Comparison of ENCODE assay signal across 10 mouse cellular contexts in the genomic region with DNA sequence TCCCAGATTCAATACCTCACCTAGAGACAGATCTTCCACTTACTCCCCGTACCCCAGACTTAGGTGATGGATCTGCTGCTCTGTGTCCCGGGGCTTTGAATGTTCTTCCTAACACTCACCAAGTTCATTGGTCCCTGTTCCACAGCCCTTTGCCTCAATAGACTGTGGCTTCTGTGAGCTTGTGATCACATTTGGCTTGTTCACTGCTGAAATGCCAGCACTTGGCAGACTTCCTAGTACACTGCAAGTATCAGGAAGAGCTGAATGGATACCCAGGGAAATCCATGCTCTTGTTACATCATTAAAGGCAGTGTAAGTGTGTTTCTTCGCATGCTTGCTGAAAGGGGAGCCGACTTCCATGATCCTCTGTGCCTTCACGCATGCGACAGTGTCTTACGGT. TPM values are rescaled to one million over a fixed set of nuclear protein-coding genes. Genes with fewer than 3 reads are reported as not detected.
DNase-seq lines count a peak whose midpoint lies in the region; ATAC-seq and TF ChIP-seq lines count a peak whose summit lies in the region.
"Had no signal": no experiment of that assay in that cellular context is flagged by ENCODE, and none has a peak within 500 bp of the region (broad histone marks: within the 10 kb centered on the region; RNA-seq: fewer than 3 reads in every experiment).

No protein-coding gene starts in this region.

- no peaks in the 10 kb centered on the region for H3K27me3 ChIP-seq in neural tube, embryonic 15.5 days (replicated peaks)
- no peaks in the 10 kb centered on the region for H3K27me3 ChIP-seq in lung, postnatal 0 days (replicated peaks; ENCODE audit: insufficient read depth, low read length)
- H3K27me3 ChIP-seq in midbrain, embryonic 15.5 days (replicated peaks) = no peaks in the 10 kb centered on the region
- H3K27me3 ChIP-seq in intestine, postnatal 0 days (replicated peaks; ENCODE audit: control insufficient read depth, insufficient read depth, low read length) = no peaks in the 10 kb centered on the region
- H3K27me3 ChIP-seq: heart, embryonic 12.5 days had no signal

- H3K9ac ChIP-seq in neural tube, embryonic 15.5 days (replicated peaks) = no peak overlapping the region
- H3K9ac ChIP-seq in lung, postnatal 0 days (replicated peaks; ENCODE audit: low read depth) = no peak overlapping the region
- no peak overlapping the region for H3K9ac ChIP-seq in midbrain, embryonic 15.5 days
- H3K9ac ChIP-seq in intestine, postnatal 0 days (ENCODE audit: low read depth, low read length) = no peak overlapping the region
- H3K9ac ChIP-seq: heart, embryonic 12.5 days had no signal

- H3K4me2 ChIP-seq in neural tube, embryonic 15.5 days = no peak overlapping the region
- H3K4me2 ChIP-seq in lung, postnatal 0 days (replicated peaks; ENCODE audit: low read depth, low read length) = no peak overlapping the region
- H3K4me2 ChIP-seq in midbrain, embryonic 15.5 days = no peak overlapping the region
- H3K4me2 ChIP-seq in intestine, postnatal 0 days (replicated peaks; ENCODE audit: low read depth) = no peak overlapping the region
- H3K4me2 ChIP-seq: heart, embryonic 12.5 days had no signal

- 0 out of 2 replicates have a peak, but pooled peaks cover 3% of the 10 kb centered on the region for H3K4me1 ChIP-seq in neural tube, embryonic 15.5 days
- no peaks in the 10 kb centered on the region for H3K4me1 ChIP-seq in lung, postnatal 0 days (ENCODE audit: insufficient read depth, low read depth, low read length)
- no peaks in the 10 kb centered on the region for H3K4me1 ChIP-seq in midbrain, embryonic 15.5 days
- no peaks in the 10 kb centered on the region for H3K4me1 ChIP-seq in intestine, postnatal 0 days (replicated peaks; ENCODE audit: control insufficient read depth, insufficient read depth, low read length)
- H3K4me1 ChIP-seq: heart, embryonic 12.5 days; limb, embryonic 10.5 days had no signal

- H3K9me3 ChIP-seq in neural tube, embryonic 15.5 days (replicated peaks) = no peaks in the 10 kb centered on the region
- no peaks in the 10 kb centered on the region for H3K9me3 ChIP-seq in lung, postnatal 0 days (ENCODE audit: low read length)
- H3K9me3 ChIP-seq in midbrain, embryonic 15.5 days = no peaks in the 10 kb centered on the region
- H3K9me3 ChIP-seq in intestine, postnatal 0 days (ENCODE audit: control insufficient read depth) = no peaks in the 10 kb centered on the region
- H3K9me3 ChIP-seq: heart, embryonic 12.5 days; limb, embryonic 10.5 days had no signal

- WGBS in neural tube, embryonic 15.5 days = 79% methylated on average over 7 of the region's 7 CpGs
- WGBS in lung, postnatal 0 days = 86% methylated on average over 7 of the region's 7 CpGs
- 89% methylated on average over 7 of the region's 7 CpGs for WGBS in midbrain, embryonic 15.5 days
- WGBS in intestine, postnatal 0 days = 94% methylated on average over 7 of the region's 7 CpGs

- TF ChIP-seq CTCF in lung, postnatal 0 days (IDR thresholded peaks at IDR 0.05) = no peak
- no peak for TF ChIP-seq CTCF in intestine, postnatal 0 days (IDR thresholded peaks at IDR 0.05; ENCODE audit: low read depth)

- 0 out of 2 replicates have a peak overlapping the region, but pooled peaks have one; percentile 33 for H3K27ac ChIP-seq in neural tube, embryonic 15.5 days (replicated peaks)
- H3K27ac ChIP-seq in lung, postnatal 0 days (ENCODE audit: low read length) = no peak overlapping the region
- H3K27ac ChIP-seq in midbrain, embryonic 15.5 days = no peak overlapping the region
- H3K27ac ChIP-seq in intestine, postnatal 0 days (ENCODE audit: low read depth, low read length) = no peak overlapping the region
- H3K27ac ChIP-seq: limb, embryonic 10.5 days had no signal

- intact Hi-C loops in left cerebral cortex, postnatal 14 days (cut with DNase I) = no loop called here

- H3K36me3 ChIP-seq in neural tube, embryonic 15.5 days = no peaks in the 10 kb centered on the region
- H3K36me3 ChIP-seq in lung, postnatal 0 days (ENCODE audit: insufficient read depth, low read length) = no peaks in the 10 kb centered on the region
- no peaks in the 10 kb centered on the region for H3K36me3 ChIP-seq in midbrain, embryonic 15.5 days (replicated peaks)
- H3K36me3 ChIP-seq in intestine, postnatal 0 days (ENCODE audit: control insufficient read depth, insufficient read depth) = no peaks in the 10 kb centered on the region
- H3K36me3 ChIP-seq: heart, embryonic 12.5 days; limb, embryonic 10.5 days had no signal

- no peak for DNase-seq in neural tube, embryonic 10.5 days (ENCODE audit: extremely low spot score, low spot score)
- DNase-seq in cerebellum, postnatal 25 days = peak; percentile 62 to 81
- DNase-seq in left cerebral cortex, postnatal 14 days (ENCODE audit: low spot score in 2 of 2) = peak; percentile 61 to 75
- DNase-seq in lung, postnatal 0 days (ENCODE audit: low spot score) = no peak
- DNase-seq: lung, postnatal 10 days had no signal

- no peak for TF ChIP-seq EP300 in lung, postnatal 0 days (IDR thresholded peaks at IDR 0.05)

- ATAC-seq in neural tube, embryonic 15.5 days (ENCODE audit: low FRiP score) = 0 out of 2 replicates have a peak, but pooled peaks have one; percentile 53
- ATAC-seq in lung, postnatal 0 days = no peak
- ATAC-seq in midbrain, embryonic 15.5 days (replicated peaks) = no peak
- no peak for ATAC-seq in intestine, postnatal 0 days

- H3K4me3 ChIP-seq in neural tube, embryonic 15.5 days (replicated peaks) = no peak overlapping the region
- H3K4me3 ChIP-seq in lung, postnatal 0 days (ENCODE audit: low read depth, low read length) = no peak overlapping the region
- no peak overlapping the region for H3K4me3 ChIP-seq in midbrain, embryonic 15.5 days
- H3K4me3 ChIP-seq in intestine, postnatal 0 days (ENCODE audit: low read depth, low read length) = no peak overlapping the region
- H3K4me3 ChIP-seq: heart, embryonic 12.5 days; limb, embryonic 10.5 days had no signal

RNA-seq across cellular contexts. Expression of gene Anks1b, which starts 17.0 kb away (rescaled TPM):
- polyA plus RNA-seq in neural tube, embryonic 15.5 days (2015; fragmentation: Nextera tagmentation; extraction: Ambion mirVana) = 59.0 and 76.0 TPM in 2 replicates
- 100 to 1,000 TPM; 452 to 460 TPM for total RNA-seq in left cerebral cortex, postnatal 14 days (2021)
- 0.21 and 0.26 TPM in 2 replicates for polyA plus RNA-seq in lung, postnatal 0 days (2015; fragmentation: Nextera tagmentation; extraction: Ambion mirVana)
- 89.6 and 96.8 TPM in 2 replicates for polyA plus RNA-seq in midbrain, embryonic 15.5 days (2015; fragmentation: Nextera tagmentation; extraction: Ambion mirVana)
- polyA plus RNA-seq in intestine, postnatal 0 days (2015; fragmentation: Nextera tagmentation; extraction: Ambion mirVana) = 1.8 and 1.9 TPM in 2 replicates

Comparison
In these comparisons a context has a peak if more than half of its experiments do, and no peak if none do; other contexts are left out.
1. DNase-seq: peak in cerebellum, postnatal 25 days (2 of 2) and left cerebral cortex, postnatal 14 days (2 of 2); none in neural tube, embryonic 10.5 days (single experiment) and lung, postnatal 0 days (single experiment).
2. RNA of gene Anks1b, which starts 17.0 kb away (polyA plus RNA-seq): 89.6 to 96.8 TPM in midbrain, embryonic 15.5 days and 59.0 to 76.0 TPM in neural tube, embryonic 15.5 days; 1.8 to 1.9 TPM in intestine, postnatal 0 days and 0.21 to 0.26 TPM in lung, postnatal 0 days; every median in the first group is over 10 times any median in the second.